Mouse (Mus musculus) CH12F3 (cell line): ENCODE data around the gene Cmc1.
"Not testable (repeated sequence)": the region's sequence is repeated elsewhere in the genome, so short reads cannot be mapped to it uniquely, and the experiment has no call there.

Experiments
- in situ Hi-C: fragments of 300-500 bp; cut with MboI; formaldehyde crosslinking; loops from 2 replicates; pipeline ENCODE4 v1.14.3; 2020; ENCODE audit warnings: low sequenced_read_pairs

Cmc1 gene

DNA sequence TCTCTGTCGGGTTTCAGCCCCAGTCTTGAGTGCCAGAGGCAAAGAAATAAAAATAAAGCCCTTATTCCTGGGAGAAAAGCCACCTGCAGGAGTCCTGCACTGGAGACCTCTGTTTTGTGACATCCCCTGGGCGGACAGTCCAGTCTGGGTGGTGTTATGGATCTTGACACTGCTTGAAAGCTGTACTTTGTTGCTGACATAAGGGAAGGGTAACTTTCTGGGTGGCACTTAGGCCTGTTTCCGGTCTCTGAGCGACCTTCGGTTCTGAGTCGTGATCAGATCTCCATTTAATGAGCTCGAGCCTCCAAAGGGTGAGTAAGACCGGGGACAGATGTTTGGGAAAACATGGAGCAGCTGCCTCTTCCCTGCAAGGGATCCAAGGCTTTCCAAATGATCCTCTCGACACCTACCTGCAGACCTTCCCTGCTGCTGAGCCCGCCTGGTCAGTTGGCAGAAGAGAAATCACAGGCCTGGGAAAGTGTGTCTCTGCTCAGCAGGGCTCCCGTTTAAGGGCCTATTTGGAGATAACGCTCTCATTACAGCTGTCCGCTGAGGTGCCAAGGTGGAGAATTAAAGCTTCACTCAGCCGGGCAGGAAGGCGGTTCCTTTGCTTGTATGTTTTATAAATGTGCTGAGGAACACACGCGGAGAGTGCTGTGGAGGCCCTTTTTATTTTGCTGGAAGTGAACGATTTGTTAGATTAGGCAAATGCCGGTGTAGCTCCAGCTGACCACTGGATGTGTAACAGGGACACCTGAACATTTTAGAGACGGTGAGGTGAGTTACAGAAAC lies 648 bp upstream of the Cmc1 start:
- in situ Hi-C loops, result no loop called here

DNA sequence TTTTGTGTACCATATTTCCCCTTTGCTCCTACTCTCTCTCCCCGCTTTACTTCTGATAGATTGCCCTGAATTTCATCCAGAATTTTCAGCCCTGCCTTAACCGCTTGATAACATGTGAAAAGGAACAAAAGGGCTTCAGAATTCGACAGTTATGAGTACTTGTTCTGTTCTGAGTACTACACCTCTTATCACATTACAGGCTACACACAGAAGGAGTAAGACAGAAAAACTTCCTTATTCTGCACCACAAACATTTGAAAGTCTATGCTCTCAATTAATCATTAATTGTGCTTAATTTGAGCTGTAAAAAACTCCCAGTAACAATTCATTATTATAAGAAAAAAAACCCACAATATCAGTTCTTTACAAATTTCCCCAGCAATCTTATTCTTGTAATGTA lies 9.6 kb downstream of the Cmc1 start:
- in situ Hi-C loops, result not testable (repeated sequence)

DNA sequence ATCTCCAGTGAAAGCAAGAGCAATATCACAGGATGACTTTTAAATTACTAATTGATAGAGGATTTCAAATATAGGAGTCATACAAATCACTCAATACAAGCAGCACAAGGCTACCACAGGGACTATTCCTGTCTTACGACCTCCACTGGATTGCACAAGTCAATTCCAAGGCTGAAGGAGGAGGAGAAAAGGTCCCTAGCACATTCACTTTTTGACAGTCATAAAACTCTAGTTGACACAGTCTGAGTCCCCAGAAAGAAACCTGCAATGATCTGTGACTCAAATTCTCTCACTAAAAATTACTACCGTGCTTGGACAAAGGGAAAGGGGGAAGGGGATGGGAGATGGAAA lies 39.6 kb downstream of the Cmc1 start:
- in situ Hi-C loops, result no loop called here

DNA sequence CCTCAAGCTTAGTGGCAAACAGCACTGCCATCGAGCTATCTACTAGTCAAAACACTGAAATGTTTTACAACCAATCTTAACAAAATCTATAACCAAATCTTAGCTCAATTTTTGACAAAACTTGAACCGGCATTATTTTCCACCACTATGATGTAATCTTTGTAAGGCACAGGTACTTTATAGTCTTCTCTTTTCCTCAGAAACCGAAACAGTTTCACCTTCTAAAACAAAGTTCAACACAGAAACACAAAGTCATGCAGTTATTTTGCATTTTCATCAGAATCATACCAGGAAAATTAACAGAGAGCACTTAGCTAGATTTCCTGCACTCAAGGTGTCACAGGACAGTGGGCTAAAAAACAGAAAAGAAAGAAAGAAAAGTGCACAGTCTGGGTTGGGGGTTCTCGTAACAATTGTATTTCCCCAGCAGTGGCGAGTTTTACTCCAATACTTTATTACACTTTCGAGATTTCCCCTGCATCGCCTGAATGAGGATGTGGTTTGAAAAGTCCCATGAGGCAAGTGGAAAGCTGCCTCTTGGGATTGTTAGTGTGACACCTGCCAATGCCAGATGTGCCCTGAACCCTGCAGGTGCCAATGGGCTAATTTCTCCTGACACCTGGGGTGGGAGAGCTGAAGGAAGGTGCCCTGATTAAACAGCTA lies 40.1 kb downstream of the Cmc1 start:
- in situ Hi-C loops, result no loop called here

DNA sequence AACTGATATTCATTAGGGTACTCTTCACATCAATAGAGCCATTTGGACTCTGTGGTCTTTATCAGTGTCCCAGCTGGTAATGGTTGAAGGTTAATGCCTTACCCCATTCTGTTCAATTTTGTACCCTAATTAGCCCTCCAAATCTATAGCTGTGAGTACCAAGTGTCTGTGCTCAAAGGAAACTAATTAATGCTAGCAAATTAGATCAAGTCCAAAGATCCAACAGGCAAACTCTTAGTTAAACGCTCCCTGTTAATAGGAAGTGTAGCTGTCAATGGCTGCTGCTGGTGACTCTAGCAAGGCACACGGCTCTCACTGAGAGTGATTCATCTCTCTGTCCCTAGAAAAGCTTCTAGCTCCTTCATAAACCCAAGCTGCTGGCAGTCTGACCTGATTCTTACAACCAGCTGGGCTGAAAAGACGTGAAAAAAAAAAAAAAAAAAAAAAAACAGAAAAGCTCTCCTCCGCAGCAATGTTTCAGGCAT lies 41.4 kb downstream of the Cmc1 start:
- in situ Hi-C loops, result no loop called here

DNA sequence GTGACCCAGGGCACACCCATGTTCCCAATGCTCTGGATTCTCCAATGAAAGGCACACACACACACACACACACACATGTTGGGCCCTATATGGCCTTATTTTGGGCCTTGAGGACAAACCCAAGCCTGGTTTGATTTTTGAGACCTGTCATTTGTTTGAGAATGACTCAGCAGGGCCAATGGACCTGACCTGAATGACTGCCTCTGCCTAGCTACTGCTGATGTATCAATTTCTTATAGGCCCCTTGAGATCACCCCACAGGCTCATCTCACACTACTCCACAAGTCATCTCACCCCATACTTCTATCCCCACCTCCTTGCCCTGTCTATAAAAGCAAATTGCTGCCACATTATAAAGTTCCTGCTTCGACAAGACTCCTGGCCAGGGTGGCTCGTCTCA lies 48.2 kb downstream of the Cmc1 start:
- in situ Hi-C loops, result no loop called here

DNA sequence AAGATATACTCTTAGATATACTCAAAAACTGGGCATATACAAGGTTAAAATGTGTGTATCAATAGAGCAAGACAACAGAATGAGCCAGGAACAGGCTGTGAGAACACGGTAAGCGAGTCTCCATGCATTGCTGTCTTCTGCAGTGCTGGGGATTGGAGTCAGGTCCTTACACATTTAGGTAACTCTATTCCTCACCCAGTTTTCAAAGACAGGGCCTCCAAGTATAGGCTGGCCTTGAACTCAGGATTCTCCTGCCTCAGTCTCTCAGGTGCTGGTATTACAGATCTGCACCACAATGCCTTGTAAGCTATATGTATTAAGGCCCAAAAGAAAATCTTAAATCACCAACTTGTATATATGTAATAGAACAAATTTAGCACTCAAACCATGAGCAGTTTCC lies 49.5 kb downstream of the Cmc1 start:
- in situ Hi-C loops, result no loop called here

DNA sequence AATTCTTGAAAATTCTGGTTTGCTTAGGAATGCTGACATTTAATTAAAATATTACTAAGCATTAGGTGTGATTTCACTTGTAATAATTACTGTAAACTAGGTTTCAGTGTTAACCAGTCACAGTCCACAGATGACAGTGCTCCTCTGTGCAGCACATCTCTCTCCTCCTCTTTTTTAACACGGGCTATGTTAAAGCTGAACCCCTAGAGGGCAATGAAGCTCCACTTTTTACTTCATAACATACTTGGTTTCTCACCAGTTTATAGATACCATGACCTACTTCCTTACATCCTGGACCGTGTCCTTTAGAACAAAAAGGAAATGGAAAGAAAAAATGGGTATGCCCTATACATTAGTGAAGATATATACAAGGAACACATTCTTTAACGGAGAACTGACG lies 50.6 kb downstream of the Cmc1 start:
- in situ Hi-C loops, result no loop called here

DNA sequence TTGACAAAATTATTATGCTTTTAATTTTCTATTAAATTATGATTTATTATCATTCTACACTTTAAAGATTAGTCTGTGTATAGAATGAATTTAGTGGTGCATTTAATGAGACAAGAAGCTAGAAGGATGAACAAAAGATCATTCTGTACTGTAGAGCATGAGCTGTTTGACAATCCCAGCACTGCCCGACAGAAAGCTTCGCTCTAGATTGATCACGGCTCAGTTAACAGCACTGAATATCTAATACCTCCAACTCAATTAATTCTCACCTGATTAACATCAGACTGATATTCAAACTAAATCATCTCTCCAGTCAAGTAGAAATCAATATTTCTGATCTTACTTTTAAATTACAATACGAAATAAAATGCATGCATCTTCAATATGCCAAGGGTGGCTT lies 66.1 kb downstream of the Cmc1 start:
- in situ Hi-C loops, result loop anchor here (10.0 kb wide), 1 partner anchor 411 kb away; no protein-coding TSS in a partner anchor

DNA sequence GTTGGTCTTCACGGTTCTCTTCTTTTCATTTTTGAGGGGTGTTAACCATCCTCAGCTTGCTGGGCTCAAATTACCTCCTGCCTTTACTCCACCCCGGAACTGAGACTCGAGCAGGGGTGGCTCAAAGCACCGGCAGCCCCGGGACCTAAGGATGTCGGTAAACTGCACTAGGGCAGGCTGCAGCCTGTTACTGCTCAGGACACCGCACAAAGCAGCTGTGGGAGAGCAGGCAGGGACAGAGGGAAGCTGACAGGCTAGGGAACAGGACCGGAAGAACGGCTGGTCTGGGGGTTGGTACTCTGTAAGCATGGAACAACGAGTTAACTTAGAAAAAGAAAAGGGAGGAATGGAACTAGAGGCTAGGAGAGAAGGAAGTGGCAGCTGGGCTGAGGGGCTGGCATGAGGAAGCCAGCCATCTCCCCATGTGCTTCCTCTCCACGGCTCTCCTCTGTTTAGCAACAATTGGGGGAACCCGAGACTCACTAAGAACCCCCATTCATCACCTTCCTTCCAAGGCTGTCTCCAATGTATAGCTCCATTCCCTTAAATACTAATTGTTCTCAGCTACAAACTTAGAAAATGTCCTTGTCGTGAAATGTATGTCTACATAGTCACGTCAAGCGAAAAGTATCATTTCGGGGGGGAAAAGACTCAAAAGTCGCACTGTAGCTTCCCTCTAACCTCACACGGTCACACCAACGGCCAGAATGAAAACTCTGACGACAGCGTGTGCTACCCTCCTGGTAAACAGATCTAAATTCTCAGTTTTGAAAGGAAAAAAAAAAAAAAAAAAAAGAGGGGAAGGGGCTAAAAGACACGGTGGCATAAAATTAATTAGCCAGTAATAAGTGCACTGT lies 67.2 kb downstream of the Cmc1 start:
- in situ Hi-C loops, result loop anchor here (10.0 kb wide), 1 partner anchor 412 kb away; no protein-coding TSS in a partner anchor

DNA sequence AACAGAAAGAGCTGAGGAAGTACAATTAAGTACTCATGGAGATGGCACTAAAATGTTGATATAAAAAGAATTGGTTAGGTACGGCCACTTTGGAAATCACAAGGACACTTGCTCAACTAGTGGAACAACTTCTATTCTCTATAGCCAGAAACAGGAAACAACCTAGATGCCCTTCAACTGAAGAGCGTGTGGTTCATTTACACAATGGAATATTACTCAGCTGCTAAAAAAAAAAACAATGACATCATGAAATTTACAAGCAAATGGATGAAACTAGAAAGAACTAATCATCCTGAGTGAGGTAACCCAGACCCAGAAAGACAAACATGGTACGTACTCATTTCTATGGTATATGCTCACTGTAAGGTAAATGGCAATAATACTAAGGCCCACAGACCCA lies 76.6 kb downstream of the Cmc1 start:
- in situ Hi-C loops, result no loop called here

DNA sequence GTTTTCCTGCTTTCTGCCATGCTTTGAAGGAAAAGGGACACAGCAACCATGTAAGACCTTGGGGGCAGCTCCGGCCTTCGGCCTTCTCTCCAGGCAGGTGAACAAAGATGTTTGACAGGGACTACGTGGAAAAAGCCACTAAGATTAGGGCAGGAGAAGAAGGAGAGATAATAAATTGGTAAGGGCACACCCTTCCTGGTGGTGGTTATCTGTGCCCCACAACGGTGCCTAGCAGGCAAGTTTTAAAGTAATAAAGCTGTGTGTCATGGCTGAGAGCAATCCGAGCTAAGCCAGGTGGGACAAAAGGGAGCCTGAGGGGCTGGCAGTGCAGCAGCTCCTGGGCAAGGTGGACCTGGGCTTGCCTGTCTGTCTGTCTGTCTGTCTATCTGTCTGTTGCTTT lies 77.9 kb downstream of the Cmc1 start:
- in situ Hi-C loops, result no loop called here

DNA sequence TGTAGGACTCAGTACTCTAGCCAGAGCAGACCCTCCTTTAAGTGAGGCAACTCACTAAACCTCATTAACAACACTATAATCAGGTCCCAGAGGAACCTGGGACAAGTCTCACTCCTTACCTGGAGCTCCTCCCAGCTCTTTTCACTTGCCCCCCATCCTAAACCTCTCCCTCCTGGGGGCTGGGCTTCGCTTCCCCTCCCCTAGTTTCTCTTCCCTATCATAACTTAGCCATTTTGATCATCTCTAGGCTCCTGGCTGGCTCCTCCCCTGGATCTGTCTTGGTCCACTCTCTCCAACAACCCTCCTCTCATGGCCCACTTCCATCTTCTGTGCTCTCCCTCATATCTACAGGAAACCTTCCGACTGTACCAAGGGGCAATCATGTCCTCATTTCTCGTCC lies 78.6 kb downstream of the Cmc1 start:
- in situ Hi-C loops, result no loop called here

DNA sequence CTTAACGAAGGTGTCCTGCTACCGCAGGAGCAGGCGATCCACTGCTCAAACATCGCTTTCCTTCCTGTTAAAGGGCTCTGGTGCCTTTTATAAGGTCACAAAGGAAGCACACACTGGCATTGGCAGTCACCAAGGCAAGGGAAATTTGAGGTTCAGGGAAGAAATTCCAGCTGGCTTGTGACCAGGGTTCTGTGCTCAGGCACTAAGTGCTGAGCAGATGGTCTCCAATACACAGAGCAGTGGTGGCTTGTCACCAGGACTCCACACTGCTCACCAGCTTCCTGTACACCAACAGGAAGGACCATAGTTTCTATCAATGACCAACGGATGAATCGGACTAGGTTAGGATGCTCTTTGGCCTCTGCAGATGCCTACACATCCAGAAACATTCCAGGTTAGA lies 79.5 kb downstream of the Cmc1 start:
- in situ Hi-C loops, result no loop called here

DNA sequence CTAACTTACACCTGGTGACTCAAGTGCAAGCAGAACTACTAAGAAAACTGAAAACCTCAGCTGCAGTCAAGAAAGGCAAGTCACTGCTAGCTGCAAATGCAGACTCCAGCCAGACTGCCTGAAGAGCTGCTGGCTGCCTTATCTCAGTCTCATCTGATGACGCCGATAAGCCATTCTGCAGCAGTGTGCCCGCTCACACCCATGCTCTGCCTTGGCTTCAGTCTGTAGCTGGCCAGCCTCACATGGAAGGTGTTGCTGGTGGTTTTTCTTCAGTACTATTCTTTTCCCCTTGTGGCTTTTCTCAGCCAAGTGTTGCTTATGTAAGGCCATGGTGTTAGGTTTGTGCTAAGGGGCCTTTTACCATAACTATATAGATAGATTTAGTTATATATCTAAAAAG lies 90.9 kb downstream of the Cmc1 start:
- in situ Hi-C loops, result no loop called here

DNA sequence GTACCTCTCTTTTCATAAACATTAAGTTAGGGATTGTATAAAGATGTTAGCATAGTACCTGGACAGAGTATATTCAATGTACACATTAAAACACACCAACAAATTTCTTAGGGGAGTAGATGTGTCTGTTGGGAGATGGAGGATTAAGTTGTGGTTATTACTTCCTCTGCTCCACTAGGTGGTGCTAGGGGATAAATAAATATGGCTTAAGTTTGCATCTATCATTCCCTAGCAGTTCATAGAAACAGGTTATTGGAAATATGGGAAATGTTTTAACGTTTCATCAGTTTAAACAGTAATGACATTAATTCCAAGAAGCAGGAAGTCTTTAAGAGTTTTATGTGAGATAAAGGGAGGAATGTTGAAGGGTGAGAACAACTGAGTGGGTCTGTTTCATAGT lies 96.7 kb downstream of the Cmc1 start:
- in situ Hi-C loops, result no loop called here

DNA sequence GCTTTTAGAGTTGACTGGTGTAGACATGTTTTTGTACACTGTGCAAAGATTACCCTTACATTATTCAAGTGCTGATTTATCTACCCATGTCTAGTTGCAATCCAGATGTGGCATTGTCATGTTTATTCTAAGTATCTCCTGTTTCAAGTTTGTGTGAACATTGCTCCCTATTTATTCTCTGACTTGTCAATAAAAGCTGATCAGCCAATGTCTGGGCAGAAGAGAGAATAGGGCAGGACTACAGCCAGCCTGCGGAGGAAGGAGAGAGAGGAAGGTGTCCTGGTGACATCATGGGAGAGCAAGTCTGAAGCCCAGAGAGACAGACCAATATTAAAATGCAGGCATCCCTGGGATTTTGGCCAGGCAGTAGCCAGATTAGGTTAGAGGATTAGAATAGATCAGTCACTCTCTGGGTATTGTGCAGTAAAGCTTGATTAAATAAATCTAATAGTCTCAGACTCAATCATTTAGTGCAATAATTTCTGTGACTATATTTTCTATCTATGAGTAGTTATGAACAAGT lies 104.9 kb downstream of the Cmc1 start:
- in situ Hi-C loops, result no loop called here

DNA sequence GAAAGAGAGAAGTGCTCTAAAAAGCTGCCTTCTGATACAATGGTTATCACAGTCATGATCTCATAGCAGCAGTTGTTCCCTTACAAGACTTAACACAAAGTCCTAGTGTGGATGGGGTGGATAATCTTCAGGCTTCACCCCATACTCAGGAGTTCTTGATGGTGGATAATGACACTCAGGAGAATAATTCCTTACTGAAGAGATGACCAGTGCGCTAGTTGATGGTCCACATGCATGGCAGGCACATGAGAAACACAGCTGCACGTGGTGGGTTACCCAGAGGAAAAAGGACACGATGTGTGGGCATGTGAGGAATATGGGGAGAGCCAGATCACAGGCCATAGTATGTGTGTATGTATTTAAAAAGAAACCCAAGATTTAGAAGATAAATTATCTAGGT lies 106.4 kb downstream of the Cmc1 start:
- in situ Hi-C loops, result no loop called here

DNA sequence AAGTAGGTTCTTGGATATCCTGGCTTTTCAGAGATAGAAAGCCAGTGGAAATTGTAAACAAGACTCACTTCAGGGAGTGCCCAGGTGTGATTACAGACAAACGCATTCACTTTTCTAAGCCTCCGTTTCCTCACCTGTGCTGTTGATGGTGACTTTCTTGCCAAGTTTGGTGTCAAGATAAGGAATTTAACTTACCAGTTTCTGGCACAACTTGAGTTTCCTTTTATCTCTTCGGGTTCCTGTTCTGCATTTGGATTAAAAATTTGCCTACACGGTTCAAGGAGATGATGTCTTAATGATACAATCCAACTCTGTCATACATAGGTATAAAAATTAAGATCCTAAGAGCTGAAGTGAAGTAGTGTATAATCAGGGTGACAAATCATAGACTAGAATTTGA lies 107.2 kb downstream of the Cmc1 start:
- in situ Hi-C loops, result no loop called here

DNA sequence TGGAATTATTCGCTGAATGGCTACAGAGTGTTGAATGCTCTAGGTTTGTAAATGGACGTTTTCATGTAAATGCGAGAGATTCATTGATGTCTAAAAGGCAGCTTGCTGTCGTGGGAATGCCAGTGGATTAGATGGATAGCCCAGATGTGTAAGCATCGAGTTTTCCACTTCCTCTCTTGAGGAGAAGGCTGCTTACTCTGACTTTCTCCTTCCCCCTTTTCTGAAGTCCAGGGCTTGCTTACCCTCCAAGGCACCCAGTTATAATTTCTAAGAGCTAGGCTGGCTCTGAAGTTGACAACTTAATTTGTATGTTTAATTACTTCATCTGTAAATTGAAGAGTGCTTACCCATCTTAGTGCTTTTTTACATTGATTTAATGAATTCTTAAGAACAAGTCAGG lies 108.3 kb downstream of the Cmc1 start:
- in situ Hi-C loops, result no loop called here

DNA sequence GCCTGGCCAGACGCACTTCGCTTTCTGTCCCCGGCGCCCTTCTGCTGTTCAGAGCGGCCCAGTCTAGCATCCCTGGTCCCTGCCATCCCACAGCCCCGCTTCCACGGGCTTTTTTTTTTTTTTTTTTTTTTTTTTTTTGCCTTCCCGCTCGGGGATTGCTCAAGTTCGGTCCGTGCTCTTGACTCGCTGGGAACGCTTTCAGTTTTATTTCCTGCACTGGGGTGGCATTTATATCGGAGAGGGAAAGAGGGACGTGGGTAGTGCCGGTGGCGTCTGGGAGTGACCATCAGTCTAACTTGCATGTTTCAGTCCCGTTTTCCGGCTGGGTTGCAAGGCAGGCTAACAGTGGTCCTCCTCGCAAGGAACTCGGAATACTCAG lies 109.0 kb downstream of the Cmc1 start:
- in situ Hi-C loops, result no loop called here
